Mouse (Mus musculus): ENCODE measurements at regions not wholly inside any gene's neighbourhood (a gene's known extent, or its start where the extent isn't known, plus 50 kb on each side); places are given as distances from the start of the nearest gene placed in this dataset.
A peak's percentile ranks its signal among the peaks of the same experiment; 100 is the strongest.

- no peak for DNase-seq
Measured at GRCm38 (mm10) chr1:182071922-182072321, 52.1 kb upstream of the Enah start.

- no peak for DNase-seq
Measured at GRCm38 (mm10) chr1:182073180-182073579, 51.4 kb upstream of the Srp9 start.

GRCm38 (mm10) chr1:182074265-182074664, 50.3 kb upstream of the Srp9 start:
- peak; percentile 40 for DNase-seq

Data from kidney, postnatal 14 days (tissue).